Mouse (Mus musculus) c-Kit-negative CD71-positive TER-119-positive erythroid progenitor cells, embryonic 14.5 days (primary cell): ENCODE results near the gene Nup107.
"Not testable (repeated sequence)": the region's sequence is repeated elsewhere in the genome, so short reads cannot be mapped to it uniquely, and the experiment has no call there.

Source experiments
- DNase-seq: peaks from one replicate; pipeline ENCODE4 v3.0.0-alpha.2; 2013; ENCODE audit warnings: low read depth, low spot score

The Nup107 gene

DNA sequence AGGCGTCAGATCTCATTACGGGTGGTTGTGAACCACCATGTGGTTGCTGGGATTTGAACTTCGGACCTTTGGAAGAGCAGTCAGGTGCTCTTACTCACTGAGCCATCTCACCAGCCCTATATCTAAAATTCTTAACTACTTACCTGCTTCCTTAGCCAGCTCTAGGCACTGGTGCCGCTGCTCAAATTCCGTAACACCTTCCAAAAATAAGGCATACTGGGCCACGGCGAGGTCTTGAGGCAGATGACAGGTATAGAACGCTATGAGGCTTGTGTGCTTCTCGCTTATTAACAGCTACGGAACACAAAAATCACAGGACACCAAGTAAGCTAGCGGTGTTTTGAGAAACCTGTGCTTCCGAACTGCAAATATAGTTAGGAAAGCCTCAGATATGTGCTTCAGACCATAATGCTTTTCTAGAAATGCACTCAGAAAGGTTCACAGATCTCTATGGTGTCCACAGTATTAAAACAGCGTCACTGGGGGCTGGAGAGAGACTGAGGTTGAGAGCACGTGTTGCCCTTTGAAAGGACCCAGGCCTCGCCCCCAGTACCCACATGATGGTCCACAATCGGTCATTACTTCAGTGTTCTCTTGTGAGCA, 28.8 kb downstream of the Nup107 start:
- DNase-seq, result no peak

DNA sequence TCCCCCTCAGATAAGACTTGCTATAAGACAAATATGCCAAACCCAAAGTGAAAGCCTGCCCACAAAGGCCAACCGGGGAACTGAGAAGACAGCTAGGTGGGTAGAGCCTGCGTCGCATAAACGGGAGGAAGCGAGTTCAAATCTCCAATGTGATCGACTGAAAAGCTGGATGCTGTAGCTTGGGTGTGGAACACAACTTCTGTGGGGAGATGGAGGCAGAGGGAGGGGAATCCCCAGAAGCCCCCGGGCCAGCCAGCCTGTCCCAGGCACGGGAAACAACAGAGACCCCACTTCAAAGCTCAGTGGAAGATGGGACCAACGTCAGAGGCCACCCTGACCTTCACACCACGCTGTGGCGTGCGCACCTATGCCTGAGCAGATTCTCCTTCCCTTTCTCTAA, 29.5 kb downstream of the Nup107 start:
- no peak for DNase-seq

DNA sequence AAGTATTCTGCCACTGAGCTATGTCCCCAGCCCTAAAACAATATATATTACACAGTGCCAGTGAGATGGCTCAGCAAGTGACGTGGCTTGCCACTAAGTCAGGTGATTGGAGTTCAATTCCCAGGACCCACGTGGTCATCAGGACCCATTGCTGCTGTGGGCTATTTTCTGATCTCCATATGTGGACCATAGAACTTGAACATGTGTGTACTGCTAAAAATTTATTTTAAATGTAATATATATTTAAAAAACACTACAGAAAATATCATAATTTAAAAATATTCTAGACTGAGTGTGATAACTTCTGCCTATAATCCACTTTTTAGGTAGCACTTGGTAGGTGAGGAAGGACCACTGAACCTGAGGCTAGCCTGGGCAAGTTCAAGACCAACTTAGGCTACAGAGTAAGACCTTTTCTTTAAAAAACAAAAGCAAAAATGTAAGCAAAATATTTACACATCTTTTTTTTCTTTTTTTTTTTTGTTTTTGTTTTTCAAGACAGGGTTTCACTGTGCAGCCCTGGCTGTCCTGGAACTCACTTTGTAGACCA, 30.1 kb downstream of the Nup107 start:
- DNase-seq, result no peak

DNA sequence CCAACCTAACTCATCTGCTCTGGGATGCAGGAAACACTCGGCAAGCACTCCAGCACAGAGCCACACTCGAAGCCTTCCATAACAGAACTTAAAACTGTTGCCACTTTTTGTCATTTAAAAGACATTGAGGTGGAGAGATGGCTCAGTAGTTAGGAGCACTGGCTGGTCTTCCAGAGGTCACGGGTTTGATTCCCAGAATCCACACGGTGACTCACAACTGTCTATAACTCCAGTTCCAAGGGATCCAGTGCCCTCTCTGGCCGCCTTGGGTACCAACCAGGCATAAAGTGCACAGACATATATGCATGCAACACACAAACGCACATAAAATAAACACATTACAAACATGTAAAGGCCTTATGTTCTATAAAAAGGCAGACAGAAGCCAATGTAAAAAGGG, 31.0 kb downstream of the Nup107 start:
- DNase-seq, result no peak

DNA sequence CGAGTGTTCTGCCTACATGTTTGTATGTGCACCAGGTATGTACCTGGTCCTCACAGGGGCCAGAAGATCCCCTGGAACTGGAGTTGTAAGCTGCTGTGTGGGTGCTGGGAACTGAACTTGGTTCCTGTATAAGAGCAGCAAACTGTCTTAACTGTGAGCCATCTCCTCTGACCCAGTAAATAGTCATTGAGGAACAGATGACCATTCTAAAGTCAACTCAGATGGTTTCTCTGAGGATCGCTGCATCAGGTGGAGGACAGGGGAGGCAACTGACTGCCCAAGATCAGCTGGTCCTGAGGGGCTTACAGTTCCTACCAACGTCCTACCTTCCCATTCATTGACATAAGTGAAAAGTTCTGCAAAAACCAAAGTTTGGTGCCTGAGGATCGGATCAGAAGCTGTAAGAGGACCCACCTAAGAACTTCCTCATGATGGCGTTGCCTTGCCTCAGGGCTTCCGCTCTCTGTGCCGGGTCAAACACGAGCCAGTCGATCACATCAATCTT, 31.6 kb downstream of the Nup107 start:
- DNase-seq, result no peak

DNA sequence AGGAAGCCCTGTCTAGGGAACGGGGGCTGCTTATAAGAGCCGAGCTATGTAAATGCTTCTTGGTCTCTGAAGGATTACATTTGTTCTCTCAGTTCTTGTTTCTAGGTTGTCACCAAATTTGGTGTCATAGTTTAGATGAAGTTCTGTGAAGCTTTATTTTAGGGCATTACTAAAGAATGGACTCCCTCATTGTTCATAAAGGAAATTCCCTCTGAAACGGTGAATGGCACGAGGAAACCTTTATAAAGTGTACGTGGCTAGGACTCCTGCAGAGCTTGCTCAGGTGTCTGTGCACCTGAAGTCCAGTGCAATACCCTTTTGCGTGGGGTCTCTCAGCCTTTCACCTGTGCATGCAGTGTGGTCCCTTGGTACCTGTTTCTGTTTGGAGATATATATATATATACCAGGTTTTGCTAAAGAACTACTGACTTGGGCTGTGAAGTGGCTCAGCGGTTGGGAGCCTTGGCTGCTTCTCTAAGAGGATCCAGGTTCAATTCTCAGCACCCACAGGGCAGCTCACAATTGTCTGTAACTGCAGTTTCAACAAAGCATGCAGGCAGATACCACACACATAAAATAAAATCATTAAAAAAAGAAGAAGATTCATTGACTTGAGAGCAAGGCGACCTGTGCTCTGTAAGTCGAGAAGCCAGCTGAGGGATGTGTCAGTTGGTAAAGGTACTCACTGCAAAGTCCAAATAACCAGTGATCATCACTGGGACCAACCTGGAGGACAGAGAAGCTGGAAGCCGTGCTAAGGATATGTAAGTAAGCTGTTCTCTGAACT, 32.5 kb downstream of the Nup107 start:
- DNase-seq, result no peak

DNA sequence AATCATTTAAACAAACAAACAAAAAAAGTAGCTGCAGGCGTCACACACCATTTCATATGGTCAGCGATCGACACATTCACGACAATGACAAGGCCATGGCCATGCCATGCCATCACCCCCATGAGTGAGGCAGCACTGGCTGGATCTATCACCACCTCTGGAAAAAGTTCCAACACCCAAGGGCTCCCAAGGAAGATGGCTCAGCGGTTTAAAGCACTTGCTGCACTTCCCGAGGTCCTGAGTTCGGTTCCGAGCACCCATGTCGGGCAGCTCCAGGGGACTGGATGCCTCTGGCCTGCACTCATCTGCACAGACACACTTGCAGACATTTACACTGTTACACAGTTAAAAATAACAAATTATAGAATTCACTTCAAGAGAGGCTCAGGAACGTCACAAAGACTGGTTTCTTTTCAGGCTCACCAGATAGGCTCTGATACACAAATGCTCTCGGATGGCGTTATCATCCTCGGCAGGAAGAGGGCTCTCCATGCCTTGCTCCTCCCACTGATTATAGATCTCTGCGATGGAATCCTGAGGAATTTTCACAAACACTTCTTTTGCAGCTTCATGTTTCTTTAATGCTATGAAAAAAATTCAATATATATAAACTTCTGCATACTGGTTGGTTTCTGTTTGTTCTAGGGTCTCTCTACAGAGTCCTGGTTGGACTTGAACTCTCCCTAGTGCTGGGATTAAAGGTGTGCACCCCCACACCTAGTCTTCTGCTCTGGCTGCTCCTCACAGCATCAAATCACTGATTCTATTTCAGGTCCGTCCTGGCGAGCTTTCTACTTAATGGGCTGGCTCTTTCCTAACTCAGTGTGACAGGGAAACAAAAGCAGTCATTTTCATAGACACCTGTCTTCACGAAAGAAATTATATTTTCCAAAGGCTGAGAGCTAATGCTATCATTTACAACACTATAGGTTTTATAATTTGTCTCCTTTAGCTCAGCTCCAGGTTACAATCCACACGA, 33.5 kb downstream of the Nup107 start:
- no peak for DNase-seq

DNA sequence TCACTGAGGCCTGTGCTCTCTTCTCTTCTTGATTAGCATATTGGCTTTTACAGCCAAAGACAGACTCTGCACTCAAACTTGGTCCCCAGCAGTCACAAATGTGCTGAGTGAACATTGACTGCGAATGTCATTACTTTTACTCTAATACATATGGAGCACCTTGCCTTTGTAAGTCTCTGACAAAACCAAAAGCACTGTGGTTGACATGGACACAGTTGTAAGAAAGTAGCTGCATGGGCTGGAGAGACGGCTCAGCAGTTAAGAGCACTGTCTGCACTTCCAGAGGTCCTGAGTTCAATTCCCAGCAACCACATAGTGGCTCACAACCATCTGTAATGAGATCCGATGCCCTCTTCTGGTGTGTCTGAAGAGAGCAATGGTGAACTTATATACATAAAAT, 34.2 kb downstream of the Nup107 start:
- not testable (repeated sequence) for DNase-seq

DNA sequence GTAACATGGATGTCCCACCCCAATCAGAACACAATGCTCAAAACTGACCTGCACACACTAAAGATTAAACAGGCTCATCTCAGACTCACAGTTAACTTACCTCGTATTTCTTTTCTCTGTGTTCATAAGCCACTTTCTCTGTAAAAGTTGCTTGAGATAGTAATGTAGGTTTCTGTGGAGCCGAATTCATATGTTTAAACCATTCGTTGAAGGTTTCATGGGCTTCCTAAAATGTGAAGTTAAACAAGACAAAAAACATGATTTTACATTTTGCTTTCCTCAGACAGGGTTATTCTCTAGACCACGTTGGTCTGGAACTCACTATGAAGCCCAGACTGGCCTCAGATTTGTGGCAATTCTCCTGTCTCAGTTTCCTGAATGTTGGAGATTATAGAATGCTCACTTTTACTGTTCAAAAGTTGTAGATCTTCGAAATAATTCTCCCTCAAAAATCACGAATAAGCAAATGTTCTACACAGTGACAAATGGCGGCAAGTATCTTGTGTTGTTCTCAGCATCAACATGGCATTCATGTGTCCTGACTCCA, 34.6 kb downstream of the Nup107 start:
- DNase-seq, result no peak

DNA sequence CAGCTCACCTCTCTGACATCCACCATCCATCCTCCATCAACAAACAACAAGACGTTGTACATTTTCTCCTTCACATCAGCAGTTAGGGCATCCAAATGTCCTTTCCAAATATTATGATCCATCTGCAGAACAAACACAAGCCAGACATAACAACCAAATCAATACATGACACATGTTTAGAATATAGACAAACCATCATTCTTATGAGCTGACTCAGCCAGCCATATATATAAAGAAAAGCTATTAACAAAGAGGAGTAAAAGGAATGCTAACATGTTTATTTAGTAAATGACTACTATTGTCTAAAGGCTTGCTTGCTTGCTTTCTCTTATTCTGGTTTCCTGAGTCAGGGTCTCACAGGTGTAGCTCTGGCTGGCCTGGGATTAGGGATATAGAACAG, 35.2 kb downstream of the Nup107 start:
- no peak for DNase-seq

DNA sequence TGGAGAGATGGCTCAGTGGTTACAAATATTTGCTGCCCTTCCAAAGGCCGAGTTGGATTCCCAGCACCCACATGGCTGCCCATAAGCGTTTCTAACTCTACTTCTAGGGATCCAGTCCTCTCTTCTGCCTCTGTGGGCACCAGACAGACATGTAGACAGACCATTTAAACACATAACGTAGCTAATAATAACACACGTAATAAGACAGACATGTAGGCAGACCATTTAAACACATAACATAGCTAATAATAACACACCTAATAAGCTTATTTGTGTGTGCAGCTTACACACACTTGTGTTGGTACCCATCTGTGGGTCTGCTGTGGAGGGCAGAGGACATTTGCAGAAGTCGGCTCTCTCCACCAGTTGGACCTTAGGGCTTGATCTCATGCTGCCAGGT, 35.7 kb downstream of the Nup107 start:
- DNase-seq, result no peak

DNA sequence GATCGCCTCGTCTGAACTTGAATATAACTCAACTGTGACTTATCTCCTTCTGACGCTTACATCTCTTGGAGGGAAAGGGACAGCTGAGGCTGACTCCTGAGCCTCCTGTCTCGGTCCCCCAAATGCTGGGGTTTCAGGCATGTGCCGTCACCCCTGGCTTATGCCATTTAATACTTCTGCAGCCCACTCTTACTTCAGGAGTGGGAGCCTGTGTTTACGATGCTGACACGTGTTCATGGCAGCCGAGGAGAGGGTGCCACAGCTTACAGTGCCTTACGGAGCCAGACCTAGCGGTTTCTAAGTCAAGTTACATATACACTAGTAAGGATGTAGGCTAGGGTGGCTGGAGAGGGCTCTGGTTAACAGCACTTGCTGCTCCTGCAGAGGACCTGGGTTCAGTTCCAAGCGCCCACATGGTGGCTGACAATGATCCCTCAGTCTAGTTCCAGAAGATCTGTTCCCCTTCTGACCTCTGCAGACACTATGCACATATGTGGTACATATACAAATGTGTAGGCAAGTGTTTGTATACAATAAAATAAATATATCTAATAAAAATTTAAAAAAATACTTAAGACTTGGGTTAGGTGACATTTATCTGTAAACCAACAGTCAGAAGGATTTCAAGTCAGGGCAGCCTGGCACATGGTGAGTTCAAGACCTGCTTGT, 36.6 kb downstream of the Nup107 start:
- DNase-seq, result no peak

DNA sequence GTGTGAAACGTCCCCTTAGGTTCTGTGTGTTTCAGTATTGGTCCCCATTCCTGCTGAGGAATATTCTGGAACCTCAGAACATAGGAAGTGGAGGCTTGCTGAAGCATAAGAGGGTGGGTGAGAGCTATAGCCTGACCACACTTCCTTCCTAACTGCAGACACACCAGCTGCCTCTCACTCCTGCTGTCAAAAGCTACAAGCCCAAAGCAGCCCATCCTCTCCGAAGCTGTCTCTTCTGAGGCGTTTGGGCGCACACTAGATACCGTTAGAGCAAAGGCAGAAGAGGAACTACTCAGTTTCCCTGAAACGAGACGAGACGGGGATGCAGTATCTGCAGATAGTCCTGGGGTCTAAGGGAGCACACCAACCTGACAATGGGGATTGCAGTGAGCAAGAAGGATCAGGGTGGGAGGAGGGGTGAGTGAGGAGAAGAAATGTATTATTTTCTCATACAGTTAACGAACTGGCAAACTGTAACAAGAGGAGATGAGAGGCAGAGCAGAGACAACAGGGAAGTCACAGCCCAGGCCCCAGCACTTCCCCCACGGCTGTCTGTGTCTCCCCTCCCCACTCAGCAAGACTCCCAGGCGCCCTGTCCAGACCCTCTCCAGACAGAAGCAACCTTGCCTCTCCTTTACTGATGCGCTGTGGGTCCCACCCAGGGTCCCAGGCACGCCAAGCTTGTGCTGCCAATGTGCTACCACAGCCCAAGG, 37.3 kb downstream of the Nup107 start:
- no peak for DNase-seq

DNA sequence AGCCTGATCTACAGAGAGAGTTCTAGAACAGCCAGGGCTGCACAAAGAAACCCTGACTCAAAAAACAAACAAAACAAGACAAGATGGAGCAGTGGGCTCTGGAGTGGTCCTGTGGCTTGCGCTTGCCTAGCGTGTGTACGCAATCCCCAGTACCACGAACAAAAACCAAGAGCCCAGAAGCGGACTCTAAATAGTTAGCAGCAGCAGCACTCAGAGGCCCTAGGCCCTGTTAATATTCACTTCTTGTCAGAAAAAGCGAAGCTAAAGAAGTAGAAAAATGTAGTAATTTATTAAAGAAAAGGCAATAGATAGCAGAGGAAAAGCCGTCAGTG, 37.9 kb downstream of the Nup107 start:
- no peak for DNase-seq

DNA sequence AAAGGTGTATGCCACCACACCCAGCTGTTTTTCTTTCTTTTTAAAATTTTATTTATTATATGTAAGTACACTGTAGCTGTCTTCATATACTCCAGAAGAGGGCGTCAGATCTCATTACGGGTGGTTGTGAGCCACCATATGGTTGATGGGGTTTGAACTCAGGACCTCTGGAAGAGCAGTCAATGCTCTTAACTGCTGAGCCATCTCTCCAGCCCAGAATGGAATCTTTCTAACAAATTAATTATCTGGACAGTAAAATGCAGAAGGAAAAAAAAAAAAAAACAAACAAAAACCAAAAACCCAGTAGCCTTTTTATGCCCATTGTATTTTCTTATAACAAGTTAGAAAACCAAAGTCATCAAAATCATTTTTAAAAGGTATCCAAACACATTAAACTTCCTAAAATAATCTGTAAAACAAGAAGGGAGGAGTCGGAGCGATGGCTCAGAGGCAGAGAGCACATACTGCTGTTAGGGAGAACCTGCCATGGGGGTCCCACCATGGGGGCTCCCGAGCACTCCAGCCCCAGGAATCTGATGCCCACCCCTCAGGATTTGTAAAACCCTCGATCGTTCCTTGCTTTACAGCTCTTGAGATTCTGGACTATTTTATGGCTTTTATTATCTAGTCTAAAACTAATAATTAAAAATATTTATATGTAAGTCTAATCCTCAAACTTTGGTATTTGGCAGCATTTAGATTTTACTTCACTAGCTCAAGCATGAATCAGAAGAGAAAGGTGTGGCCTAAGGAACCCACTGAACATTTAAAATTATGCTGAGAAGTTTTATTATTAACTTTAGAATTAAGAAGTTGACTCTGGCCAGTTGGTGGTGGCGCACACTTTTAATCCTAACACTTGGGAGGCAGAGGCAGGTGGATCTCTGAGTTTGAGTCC, 38.5 kb downstream of the Nup107 start:
- DNase-seq, result no peak

DNA sequence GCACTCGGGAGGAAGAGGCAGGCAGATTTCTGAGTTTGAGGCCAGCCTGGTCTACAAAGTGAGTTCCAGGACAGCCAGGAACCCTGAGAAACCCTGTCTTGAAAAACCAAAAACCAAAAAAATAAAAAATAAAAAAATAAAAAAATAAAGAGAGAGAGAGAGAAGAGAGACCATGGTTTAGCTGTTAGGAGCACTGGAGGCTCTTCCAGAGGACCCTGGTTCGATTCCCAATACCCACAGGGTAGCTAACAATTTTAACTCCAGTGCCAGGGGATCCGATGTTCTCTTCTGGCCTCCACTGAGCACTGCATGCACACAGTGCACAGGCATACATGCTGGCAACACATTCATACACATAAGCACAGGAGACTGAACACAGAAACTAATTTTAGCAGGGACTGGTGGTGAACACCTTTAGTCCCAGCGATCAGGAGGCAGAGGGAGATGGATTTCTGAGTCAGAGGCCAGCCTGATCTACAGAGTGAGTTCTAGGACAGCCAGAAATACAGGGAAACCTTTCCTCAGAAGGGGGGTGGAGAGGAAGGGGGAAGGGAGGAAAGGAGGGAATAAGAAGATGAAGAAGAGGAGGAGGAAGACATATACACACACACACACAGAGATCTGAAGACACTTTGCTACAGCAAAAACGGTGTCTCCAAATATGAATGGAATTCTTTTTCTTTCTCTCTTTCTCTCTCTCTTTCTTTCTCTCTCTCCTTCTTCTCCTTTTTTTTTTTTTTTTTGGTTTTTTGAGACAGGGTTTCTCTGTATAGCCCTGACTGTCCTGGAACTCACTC, 39.5 kb downstream of the Nup107 start:
- DNase-seq, result no peak

DNA sequence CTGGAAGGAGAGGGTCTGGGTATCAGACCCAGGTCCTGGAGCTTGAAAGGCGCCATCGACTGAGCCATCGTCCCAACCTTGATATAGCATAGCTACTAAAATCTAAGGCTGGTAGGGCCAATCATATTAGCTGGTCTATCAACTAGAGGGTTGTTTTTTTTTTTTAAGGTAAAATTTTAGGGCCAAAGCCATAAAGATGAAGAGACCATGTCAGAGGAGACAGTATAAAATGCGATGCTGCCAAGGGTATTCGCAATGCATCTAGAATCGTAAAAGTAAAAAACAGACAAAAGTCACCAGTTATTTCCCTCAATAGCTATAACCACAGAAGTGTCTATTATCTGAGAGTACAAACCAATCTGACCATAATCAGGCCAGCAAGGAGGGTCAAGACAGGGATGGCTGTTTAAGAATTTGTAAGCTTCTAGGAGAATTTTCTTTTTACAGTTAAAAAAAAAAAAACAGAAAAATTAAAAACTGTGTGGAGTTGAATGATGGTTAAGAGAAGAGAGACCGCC, 40.1 kb downstream of the Nup107 start:
- no peak for DNase-seq

DNA sequence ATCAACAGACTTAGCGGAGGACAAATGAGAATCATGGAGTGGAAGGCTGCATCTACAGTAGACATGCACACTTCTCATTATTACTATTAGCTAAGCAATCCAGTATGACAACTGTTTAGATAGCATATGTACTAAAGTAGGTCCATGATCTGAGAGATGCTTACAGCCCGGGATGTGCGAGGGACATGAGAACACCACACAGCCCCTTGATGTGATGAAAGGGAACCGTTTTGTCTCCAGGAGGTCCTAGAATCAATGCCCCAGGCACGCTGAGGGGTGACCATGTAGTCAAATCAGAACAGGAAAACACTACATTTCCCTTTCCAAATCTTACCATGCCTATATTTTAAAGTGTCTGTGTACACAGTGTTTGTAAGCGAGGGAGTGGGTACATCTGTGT, 40.8 kb downstream of the Nup107 start:
- DNase-seq, result no peak

DNA sequence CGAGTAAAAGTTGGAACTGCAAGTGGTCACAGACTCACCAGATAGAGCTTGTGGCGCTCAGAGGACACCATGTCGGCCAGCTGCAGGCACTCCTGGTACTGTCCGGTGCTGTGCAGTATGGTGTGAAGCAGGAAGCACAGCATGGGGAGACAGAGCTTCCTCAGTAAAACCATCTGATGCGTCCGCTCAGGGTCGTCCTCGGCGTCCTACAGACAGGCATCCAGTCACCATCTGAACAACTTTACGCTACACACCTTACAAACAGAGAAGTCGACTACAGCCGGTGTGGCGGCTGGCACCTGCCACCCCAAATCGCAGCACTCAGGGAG, 41.3 kb downstream of the Nup107 start:
- no peak for DNase-seq
